Mouse (Mus musculus) liver, embryonic 11.5 days (tissue): Measurements from ENCODE around the gene Cxcl17. TPM values are rescaled to one million over a fixed set of nuclear protein-coding genes. Genes with fewer than 3 reads are reported as not detected.

Source experiments
- ATAC-seq: fragments of 200-750 bp; cut with Nextera tagmentation; replicated peaks from 2 replicates; pipeline ENCODE4 v1.8.0; 2017; ENCODE audit warnings: moderate number of reproducible peaks, mild to moderate bottlenecking, moderate TSS enrichment, moderate library complexity; ENCODE audit not compliant: low FRiP score
- DNase-seq: peaks from one replicate; pipeline ENCODE4 v3.0.0-alpha.2; 2017; ENCODE audit warnings: low spot score
- H3K27ac ChIP-seq: fragments of 300-500 bp; sonication (generic); 2 replicates; pipeline ENCODE4 v1.5.1; 2014; ENCODE audit warnings: mild to moderate bottlenecking, low read depth, low read length, control low read depth
- H3K27me3 ChIP-seq: fragments of 300-500 bp; sonication (generic); replicated peaks from 2 replicates; pipeline ENCODE4 v1.6.1; 2014; ENCODE audit warnings: low read length, mixed read lengths; ENCODE audit not compliant: control insufficient read depth, insufficient read depth
- H3K36me3 ChIP-seq: fragments of 300-500 bp; sonication (generic); 2 replicates; pipeline ENCODE4 v1.6.1; 2014; ENCODE audit warnings: mild to moderate bottlenecking, low read length, moderate library complexity, mixed read lengths; ENCODE audit not compliant: control insufficient read depth, insufficient read depth
- H3K4me1 ChIP-seq: fragments of 300-500 bp; sonication (generic); replicated peaks from 2 replicates; pipeline ENCODE4 v1.6.1; 2014; ENCODE audit warnings: low read length, mixed read lengths; ENCODE audit not compliant: control insufficient read depth, insufficient read depth
- H3K4me2 ChIP-seq: fragments of 300-500 bp; sonication (generic); 2 replicates; pipeline ENCODE4 v1.6.1; 2014; ENCODE audit warnings: mild to moderate bottlenecking, control low read depth, moderate library complexity
- H3K4me3 ChIP-seq: fragments of 300-500 bp; sonication (generic); 2 replicates; pipeline ENCODE4 v1.5.1; 2014; ENCODE audit warnings: low read depth, low read length, control low read depth
- H3K9ac ChIP-seq: fragments of 300-500 bp; sonication (generic); 2 replicates; pipeline ENCODE4 v1.6.1; 2014; ENCODE audit warnings: low read depth, low read length, control low read depth
- H3K9me3 ChIP-seq: fragments of 300-500 bp; sonication (generic); 2 replicates; pipeline ENCODE4 v1.6.1; 2016; ENCODE audit warnings: low read length, inconsistent platforms, mixed read lengths; ENCODE audit not compliant: control insufficient read depth
- WGBS: fragments of 180-500 bp; shearing (Covaris S2); extraction: QIAGEN DNeasy Blood & Tissue Kit; methylation state at CpG from one replicate; pipeline ENCODE4 v1.1.7; 2014; 5-methylcytosine and 5-hydroxymethylcytosine counted together
- polyA plus RNA-seq: library from polyadenylated mRNA; unstranded; fragments of >200 nt; fragmentation: Nextera tagmentation; extraction: Ambion mirVana; gene quantifications from 2 replicates; pipeline ENCODE4 v1.2.1, GENCODE M21; 2014

Gene Cxcl17
- polyA plus RNA-seq, 1 experiment from 2014 or later, result 0.38 TPM

DNA sequence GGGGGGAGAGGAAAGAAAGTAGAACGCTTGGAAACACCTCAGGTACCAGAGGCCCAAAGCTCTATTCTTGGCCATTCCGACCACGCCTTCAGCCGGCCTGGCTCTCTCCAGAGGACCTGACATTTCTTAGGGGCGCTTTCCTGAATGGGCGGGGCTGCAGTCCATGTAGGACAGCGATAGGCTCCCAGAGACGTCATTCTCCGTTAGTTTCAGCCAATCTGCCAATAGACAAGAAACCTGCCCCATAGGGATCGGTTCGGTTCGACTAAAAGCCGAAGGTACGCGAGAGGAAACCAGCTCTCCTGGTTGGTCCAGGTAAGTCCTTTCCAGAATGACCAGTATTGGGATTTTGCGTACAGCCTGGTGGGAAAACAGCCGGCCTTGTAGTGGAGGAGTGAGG, 36.1 kb downstream of the Cxcl17 start:
- 5% methylated on average over 17 of the region's 17 CpGs for WGBS
- Histone ChIP-seq H3K36me3 (no peaks in the 10 kb centered on the region), H3K4me1 (peaks cover 13% of the 10 kb centered on the region), H3K9ac (0 out of 2 replicates have a peak overlapping the region, but pooled peaks have one; percentile 10), H3K4me3 (peak overlapping the region; percentile 17), H3K27me3 (no peaks in the 10 kb centered on the region; the same call in 1 of the 2 replicates), H3K27ac (no peak overlapping the region), H3K9me3 (no peaks in the 10 kb centered on the region), H3K4me2 (peak overlapping the region; percentile 54)
- ATAC-seq (peak; percentile 63), DNase-seq (peak; percentile 68)

GRCm38 (mm10) chr7:25372441-25372840, 40.2 kb downstream of the Cxcl17 start:
- WGBS, result 73% methylated on average over 5 of the region's 5 CpGs

GRCm38 (mm10) chr7:25369058-25369749, 43.5 kb downstream of the Cxcl17 start, which contains the start of gene Cnfn:
TSS of gene Cnfn (minus strand) at chr7:25369724.
- no peak for ATAC-seq
- Histone ChIP-seq H3K9ac (no peak within 1 kb of the TSS), H3K9me3 (no peaks in the 10 kb centered on the region), H3K4me3 (no peak within 1 kb of the TSS), H3K4me2 (no peak within 1 kb of the TSS), H3K36me3 (no peaks in the 10 kb centered on the region; the same call in 1 of the 2 replicates), H3K27ac (no peak within 1 kb of the TSS), H3K27me3 (peaks cover 51% of the 10 kb centered on the region), H3K4me1 (peaks cover 3% of the 10 kb centered on the region; the same call in 1 of the 2 replicates)
- no peak for DNase-seq
- WGBS, result 49% methylated on average over 12 of the region's 12 CpGs

More at GRCm38 (mm10) chr7:25372441-25372840, 40.2 kb downstream of the Cxcl17 start:
- no peaks in the 10 kb centered on the region for H3K36me3 ChIP-seq
- no peak for ATAC-seq
- H3K27me3 ChIP-seq, result peaks cover 28% of the 10 kb centered on the region
- H3K4me2 ChIP-seq, result no peak overlapping the region
- no peak for DNase-seq
- no peak overlapping the region for H3K9ac ChIP-seq
- no peak overlapping the region for H3K27ac ChIP-seq
- peaks cover 6% of the 10 kb centered on the region; the same call in 1 of the 2 replicates for H3K4me1 ChIP-seq
- H3K4me3 ChIP-seq, result no peak overlapping the region
- no peaks in the 10 kb centered on the region for H3K9me3 ChIP-seq

DNA sequence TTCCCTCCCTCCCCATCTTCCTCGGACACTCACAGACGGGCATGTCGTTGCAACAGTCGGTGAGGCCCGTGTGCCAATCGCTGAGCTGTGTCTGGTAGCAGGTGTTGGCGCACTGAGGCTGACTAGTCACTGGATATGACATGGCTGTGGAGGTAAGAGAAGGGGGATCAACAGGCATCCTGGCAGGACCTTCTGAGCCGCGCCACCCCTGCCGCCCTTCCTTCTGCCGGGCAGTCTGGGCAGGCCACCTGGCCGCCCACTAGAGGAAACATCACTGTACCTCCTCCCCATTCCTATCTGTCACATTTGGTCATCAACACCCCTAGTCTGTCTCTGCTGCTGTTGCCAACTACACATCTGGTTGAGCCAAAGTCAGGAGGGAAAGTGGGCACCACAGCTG, 44.4 kb downstream of the Cxcl17 start:
- WGBS, result 22% methylated on average over 12 of the region's 12 CpGs
- no peak for DNase-seq
- Histone ChIP-seq H3K9ac (no peak overlapping the region), H3K4me1 (peaks cover 3% of the 10 kb centered on the region; the same call in 1 of the 2 replicates), H3K36me3 (peaks cover 5% of the 10 kb centered on the region; the same call in 1 of the 2 replicates), H3K4me2 (no peak overlapping the region), H3K9me3 (no peaks in the 10 kb centered on the region), H3K27me3 (peaks cover 51% of the 10 kb centered on the region), H3K4me3 (no peak overlapping the region), H3K27ac (no peak overlapping the region)
- ATAC-seq, result no peak

- no peak overlapping the region for H3K4me2 ChIP-seq
These were observed 44.9 kb downstream of the Cxcl17 start for GRCm38 (mm10) chr7:25367632-25368293.

GRCm38 (mm10) chr7:25365937-25366625, 46.6 kb downstream of the Cxcl17 start:
- H3K9me3 ChIP-seq, result no peaks in the 10 kb centered on the region
- H3K9ac ChIP-seq, result no peak overlapping the region
- H3K36me3 ChIP-seq, result peaks cover 5% of the 10 kb centered on the region; the same call in 1 of the 2 replicates
- peaks cover 3% of the 10 kb centered on the region; the same call in 1 of the 2 replicates for H3K4me1 ChIP-seq
- no peak overlapping the region for H3K27ac ChIP-seq
- no peak overlapping the region for H3K4me3 ChIP-seq
- ATAC-seq, result no peak
- no peak for DNase-seq
- peaks cover 51% of the 10 kb centered on the region for H3K27me3 ChIP-seq
- no peak overlapping the region for H3K4me2 ChIP-seq
- WGBS, result 61% methylated on average over 13 of the region's 13 CpGs

More at GRCm38 (mm10) chr7:25367632-25368293, 44.9 kb downstream of the Cxcl17 start:
- Histone ChIP-seq H3K27ac (no peak overlapping the region), H3K9ac (no peak overlapping the region), H3K4me3 (no peak overlapping the region), H3K9me3 (no peaks in the 10 kb centered on the region), H3K4me1 (peaks cover 3% of the 10 kb centered on the region; the same call in 1 of the 2 replicates), H3K36me3 (peaks cover 5% of the 10 kb centered on the region; the same call in 1 of the 2 replicates), H3K27me3 (peaks cover 51% of the 10 kb centered on the region)
- ATAC-seq, result no peak
- WGBS, result 3% methylated on average over 33 of the region's 33 CpGs
- DNase-seq, result no peak

GRCm38 (mm10) chr7:25363632-25364031, 49.1 kb downstream of the Cxcl17 start:
- Histone ChIP-seq H3K4me1 (peaks cover 3% of the 10 kb centered on the region; the same call in 1 of the 2 replicates), H3K4me3 (no peak overlapping the region), H3K36me3 (peaks cover 7% of the 10 kb centered on the region; the same call in 1 of the 2 replicates), H3K9ac (no peak overlapping the region), H3K9me3 (no peaks in the 10 kb centered on the region), H3K27me3 (peaks cover 35% of the 10 kb centered on the region), H3K27ac (no peak overlapping the region), H3K4me2 (no peak overlapping the region)
- no peak for DNase-seq
- WGBS, result 86% methylated on average over 17 of the region's 17 CpGs
- ATAC-seq, result no peak

DNA sequence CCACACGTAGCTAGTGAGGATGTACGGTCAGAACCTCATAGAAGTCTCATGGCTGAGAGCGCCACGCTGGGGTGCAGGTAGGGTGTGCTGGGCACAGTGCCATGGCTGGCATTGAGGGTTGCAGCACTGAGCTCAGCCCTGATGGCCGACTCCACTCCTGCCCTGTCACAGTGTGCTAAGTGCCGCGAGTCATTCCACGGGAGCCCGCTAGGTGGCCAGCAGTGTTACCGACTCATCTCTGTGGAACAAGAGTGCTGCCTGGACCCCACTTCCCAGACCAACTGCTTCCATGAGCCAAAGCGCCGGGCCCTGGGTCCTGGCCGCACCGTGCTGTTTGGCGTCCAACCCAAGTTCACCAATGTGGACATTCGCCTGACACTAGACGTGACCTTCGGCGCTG, 49.5 kb downstream of the Cxcl17 start:
- 84% methylated on average over 19 of the region's 19 CpGs for WGBS
- Histone ChIP-seq H3K9ac (no peak overlapping the region), H3K27ac (no peak overlapping the region), H3K9me3 (no peaks in the 10 kb centered on the region), H3K4me1 (peaks cover 3% of the 10 kb centered on the region; the same call in 1 of the 2 replicates), H3K4me2 (no peak overlapping the region), H3K4me3 (no peak overlapping the region), H3K36me3 (peaks cover 8% of the 10 kb centered on the region; the same call in 1 of the 2 replicates), H3K27me3 (peaks cover 31% of the 10 kb centered on the region)
- no peak for DNase-seq
- no peak for ATAC-seq
